Mouse (Mus musculus) myocyte (in vitro differentiated cells): ENCODE measurements around the gene Trim62.

Source experiments
- E2F4 ChIP-seq: IDR thresholded peaks from one replicate; pipeline ENCODE4 v1.6.1; 2011; ENCODE audit warnings: mild to moderate bottlenecking, control low read depth, moderate library complexity; ENCODE audit not compliant: insufficient read depth
- MAX ChIP-seq: IDR thresholded peaks from one replicate; pipeline ENCODE4 v1.6.1; 2011; ENCODE audit warnings: low read depth, mild to moderate bottlenecking, control low read depth
- MYOD1 ChIP-seq, 3 experiments: IDR thresholded peaks; one replicate each; pipeline ENCODE4 v1.6.1; 2011; ENCODE audit warnings: control low read depth in 2 of 3, low read depth in 2 of 3, mild to moderate bottlenecking in 2 of 3, moderate library complexity in 1 of 3; ENCODE audit not compliant: insufficient read length in 2 of 3, control insufficient read depth in 1 of 3
- POLR2A ChIP-seq: IDR thresholded peaks from one replicate; pipeline ENCODE4 v1.6.1; 2011; ENCODE audit warnings: low read depth, mild to moderate bottlenecking, control low read depth, moderate library complexity; ENCODE audit not compliant: insufficient read length
- POLR2AphosphoS2 ChIP-seq: IDR thresholded peaks from one replicate; pipeline ENCODE4 v1.6.1; 2011; ENCODE audit warnings: low read depth, control low read depth; ENCODE audit not compliant: insufficient read length
- REST ChIP-seq: IDR thresholded peaks from one replicate; pipeline ENCODE4 v1.6.1; 2011; ENCODE audit warnings: mild to moderate bottlenecking, control low read depth, moderate library complexity; ENCODE audit not compliant: insufficient read depth, insufficient read length
- TCF12 ChIP-seq: IDR thresholded peaks from one replicate; pipeline ENCODE4 v1.6.1; 2011; ENCODE audit warnings: mild to moderate bottlenecking, control low read depth; ENCODE audit not compliant: poor library complexity, insufficient read depth, severe bottlenecking

- TF ChIP-seq POLR2A (no peak), MAX (no peak), MYOD1 (IDR thresholded peaks at IDR 0.05; ENCODE audit: control insufficient read depth in 1 of 3, insufficient read length in 2 of 3, low read depth in 2 of 3) (no peak), POLR2AphosphoS2 (no peak), REST (no peak), E2F4 (no peak), TCF12 (no peak)
These were observed 16.0 kb downstream of the Trim62 start for GRCm38 (mm10) chr4:128899332-128899731.
